In the genomic region with DNA sequence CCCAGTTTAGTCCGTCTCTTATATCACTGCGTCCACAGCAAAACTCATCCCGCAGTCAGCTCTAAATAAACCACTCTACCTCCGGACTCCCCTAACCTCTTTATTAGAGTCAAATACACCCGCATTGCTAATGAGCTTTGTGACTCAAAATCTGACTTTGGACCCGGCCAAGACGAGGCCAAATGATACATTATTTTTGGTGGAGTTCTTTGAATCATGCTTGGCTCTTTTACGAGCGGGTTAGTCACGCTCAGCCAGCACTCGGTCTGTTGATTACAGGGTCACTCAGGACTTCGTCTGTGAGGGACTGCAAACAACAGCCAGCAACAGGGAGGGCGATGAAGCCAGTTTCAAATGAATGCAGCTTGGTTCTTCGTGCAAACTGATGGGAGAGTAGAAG, we compare ENCODE assay signal across 19 mouse cellular contexts. TPM values are rescaled to one million over a fixed set of nuclear protein-coding genes. Genes with fewer than 3 reads are reported as not detected.
A peak's percentile ranks its signal among the peaks of the same experiment; 100 is the strongest.
DNase-seq lines count a peak whose midpoint lies in the region; ATAC-seq lines count a peak whose summit lies in the region.
"Had no signal": no experiment of that assay in that cellular context is flagged by ENCODE, and none has a peak within 500 bp of the region (broad histone marks: within the 10 kb centered on the region; RNA-seq: fewer than 3 reads in every experiment).

No protein-coding gene starts in this region.

- no peak for ATAC-seq in forebrain, embryonic 13.5 days
- no peak for ATAC-seq in kidney, embryonic 14.5 days (ENCODE audit: low FRiP score, low TSS enrichment)
- ATAC-seq: activated CD4-positive, CD25-positive, alpha-beta regulatory T cell, adult 4 months; forebrain, embryonic 15.5 days; liver, postnatal 0 days had no signal

- no peak overlapping the region for H3K4me3 ChIP-seq in forebrain, embryonic 10.5 days
- no peak overlapping the region for H3K4me3 ChIP-seq in forebrain, embryonic 13.5 days
- H3K4me3 ChIP-seq in kidney, embryonic 14.5 days (ENCODE audit: low read length) = no peak overlapping the region
- H3K4me3 ChIP-seq: embryonic facial prominence, embryonic 13.5 days; forebrain, embryonic 15.5 days had no signal

- no peak overlapping the region for H3K9ac ChIP-seq in forebrain, embryonic 13.5 days
- H3K9ac ChIP-seq in kidney, embryonic 14.5 days (ENCODE audit: low read depth, low read length) = no peak overlapping the region
- H3K9ac ChIP-seq: embryonic facial prominence, embryonic 13.5 days; forebrain, embryonic 15.5 days; liver, postnatal 0 days had no signal

- H3K27ac ChIP-seq in forebrain, embryonic 10.5 days = 0 out of 2 replicates have a peak overlapping the region, but pooled peaks have one; percentile 11
- H3K27ac ChIP-seq in forebrain, embryonic 13.5 days = no peak overlapping the region
- H3K27ac ChIP-seq in kidney, embryonic 14.5 days (ENCODE audit: low read depth, low read length) = 0 out of 2 replicates have a peak overlapping the region, but pooled peaks have one; percentile 42
- H3K27ac ChIP-seq: embryonic facial prominence, embryonic 13.5 days; forebrain, embryonic 15.5 days; stomach, postnatal 0 days had no signal

- no peak overlapping the region for H3K4me2 ChIP-seq in forebrain, embryonic 13.5 days
- peak overlapping the region; percentile 15; the same call in 1 of the 2 replicates for H3K4me2 ChIP-seq in kidney, embryonic 14.5 days (replicated peaks; ENCODE audit: low read depth, low read length)
- H3K4me2 ChIP-seq: embryonic facial prominence, embryonic 13.5 days; forebrain, embryonic 15.5 days had no signal

- peaks cover 22% of the 10 kb centered on the region for H3K4me1 ChIP-seq in forebrain, embryonic 10.5 days
- peaks cover 9% of the 10 kb centered on the region for H3K4me1 ChIP-seq in forebrain, embryonic 13.5 days
- peaks cover 21% of the 10 kb centered on the region for H3K4me1 ChIP-seq in kidney, embryonic 14.5 days (ENCODE audit: control insufficient read depth, insufficient read depth, low read length)
- H3K4me1 ChIP-seq: forebrain, embryonic 15.5 days had no signal

- WGBS in forebrain, embryonic 10.5 days = 84% methylated on average over 14 of the region's 14 CpGs
- WGBS in forebrain, embryonic 13.5 days = 86% methylated on average over 14 of the region's 14 CpGs
- WGBS in kidney, embryonic 14.5 days = 23% methylated on average over 14 of the region's 14 CpGs

- no peaks in the 10 kb centered on the region for H3K27me3 ChIP-seq in forebrain, embryonic 10.5 days (ENCODE audit: poor library complexity, severe bottlenecking)
- H3K27me3 ChIP-seq in forebrain, embryonic 13.5 days = no peaks in the 10 kb centered on the region
- no peaks in the 10 kb centered on the region for H3K27me3 ChIP-seq in kidney, embryonic 14.5 days (ENCODE audit: control insufficient read depth, insufficient read depth, low read length)
- H3K27me3 ChIP-seq: embryonic facial prominence, embryonic 13.5 days; forebrain, embryonic 15.5 days had no signal

- no peaks in the 10 kb centered on the region for H3K9me3 ChIP-seq in forebrain, embryonic 10.5 days
- no peaks in the 10 kb centered on the region for H3K9me3 ChIP-seq in forebrain, embryonic 13.5 days (replicated peaks)
- no peaks in the 10 kb centered on the region for H3K9me3 ChIP-seq in kidney, embryonic 14.5 days (ENCODE audit: control insufficient read depth, low read length)
- H3K9me3 ChIP-seq: embryonic facial prominence, embryonic 13.5 days; forebrain, embryonic 15.5 days had no signal

- no peak for DNase-seq in forebrain, embryonic 10.5 days (ENCODE audit: extremely low spot score, low spot score)
- DNase-seq in kidney, postnatal 25 days = no peak
- DNase-seq in urinary bladder, postnatal 14 days (ENCODE audit: low spot score) = peak; percentile 33
- DNase-seq in urinary bladder, postnatal 25 days (ENCODE audit: low spot score) = no peak
- DNase-seq in skeletal muscle tissue, adult 2 months (ENCODE audit: low read depth, low spot score) = peak; percentile 50
- DNase-seq in ovary, postnatal 14 days (ENCODE audit: low spot score) = no peak
- DNase-seq: cerebellum, postnatal 14 days; heart, postnatal 36 days; liver, postnatal 0 days; thymus, postnatal 4 days had no signal

- H3K36me3 ChIP-seq in forebrain, embryonic 10.5 days (replicated peaks) = no peaks in the 10 kb centered on the region
- H3K36me3 ChIP-seq in forebrain, embryonic 13.5 days (ENCODE audit: poor library complexity, severe bottlenecking) = no peaks in the 10 kb centered on the region
- no peaks in the 10 kb centered on the region for H3K36me3 ChIP-seq in kidney, embryonic 14.5 days (ENCODE audit: control insufficient read depth, insufficient read depth, low read length)
- H3K36me3 ChIP-seq: embryonic facial prominence, embryonic 13.5 days; forebrain, embryonic 15.5 days had no signal

RNA-seq across cellular contexts. Expression of gene Gprc5d, which starts 20.7 kb away (rescaled TPM):
- polyA plus RNA-seq in forebrain, embryonic 10.5 days (2016; fragmentation: Nextera tagmentation; extraction: Ambion mirVana) = 0.11 TPM in 1 of 2 replicates, not detected in the other
- polyA plus RNA-seq in forebrain, embryonic 13.5 days (2015; fragmentation: Nextera tagmentation; extraction: Ambion mirVana) = not detected in 2 replicates
- not detected in 2 replicates for polyA plus RNA-seq in kidney, embryonic 14.5 days (2014; fragmentation: Nextera tagmentation; extraction: Ambion mirVana)
- polyA plus RNA-seq: activated CD4-positive, CD25-positive, alpha-beta regulatory T cell, adult 4 months; C2C12; embryonic facial prominence, embryonic 13.5 days; forebrain, embryonic 15.5 days; G1E; small intestine, adult 2 months had no signal

RNA-seq across cellular contexts. Expression of gene Fam234b, which starts 59.0 kb away (rescaled TPM):
- polyA plus RNA-seq in forebrain, embryonic 10.5 days (2016; fragmentation: Nextera tagmentation; extraction: Ambion mirVana) = 23.3 and 25.4 TPM in 2 replicates
- 53.4 and 62.2 TPM in 2 replicates for polyA plus RNA-seq in forebrain, embryonic 13.5 days (2015; fragmentation: Nextera tagmentation; extraction: Ambion mirVana)
- polyA plus RNA-seq in kidney, embryonic 14.5 days (2014; fragmentation: Nextera tagmentation; extraction: Ambion mirVana) = 29.8 and 34.2 TPM in 2 replicates

RNA-seq across cellular contexts. Expression of gene Hebp1, which starts 59.1 kb away (rescaled TPM):
- polyA plus RNA-seq in forebrain, embryonic 10.5 days (2016; fragmentation: Nextera tagmentation; extraction: Ambion mirVana) = 3.5 and 7.6 TPM in 2 replicates
- 2.0 and 4.0 TPM in 2 replicates for polyA plus RNA-seq in forebrain, embryonic 13.5 days (2015; fragmentation: Nextera tagmentation; extraction: Ambion mirVana)
- polyA plus RNA-seq in kidney, embryonic 14.5 days (2014; fragmentation: Nextera tagmentation; extraction: Ambion mirVana) = 9.2 and 36.9 TPM in 2 replicates

Comparison
In these comparisons a context has a peak if more than half of its experiments do, and no peak if none do; other contexts are left out.
1. DNase-seq: peak in urinary bladder, postnatal 14 days (single experiment) and skeletal muscle tissue, adult 2 months (single experiment); none in forebrain, embryonic 10.5 days (single experiment), kidney, postnatal 25 days (0 of 2), urinary bladder, postnatal 25 days (single experiment) and ovary, postnatal 14 days (single experiment).